Mouse (Mus musculus) erythroblast, adult 5-6 weeks (primary cell): ENCODE measurements around the gene Bbs1. TPM values are rescaled to one million over a fixed set of nuclear protein-coding genes. Genes with fewer than 3 reads are reported as not detected.
"Not testable (repeated sequence)": the region's sequence is repeated elsewhere in the genome, so short reads cannot be mapped to it uniquely, and the experiment has no call there.

ENCODE experiments used
- ATAC-seq: replicated peaks from 2 replicates; pipeline ENCODE4 v1.8.0; 2016; ENCODE audit warnings: moderate number of reproducible peaks, mild to moderate bottlenecking, moderate TSS enrichment, inconsistent platforms; ENCODE audit not compliant: poor library complexity, low FRiP score, severe bottlenecking
- total RNA-seq, 2 experiments: library from RNA; stranded (forward) in 1 of 2; stranded (reverse) in 1 of 2; fragments of 150-400 nt in 1 of 2; fragments of 200-764, 138-1000 nt in 1 of 2; gene quantifications; 2 replicates each; pipeline versions ENCODE4 v1.2.3 to v1.2.4; 2015 to 2017; ENCODE audit warnings: low replicate concordance in 2 of 2

Gene Bbs1
- total RNA-seq, 2 experiments from 2014 or later = 1.2 to 1.5 TPM

- ATAC-seq = peak; percentile 85
Measured at GRCm38 (mm10) chr19:4891798-4892197, 14.6 kb downstream of the Bbs1 start.

- ATAC-seq = no peak
Measured at GRCm38 (mm10) chr19:4889791-4890190, 16.6 kb downstream of the Bbs1 start.

GRCm38 (mm10) chr19:4883961-4884360, 22.5 kb downstream of the Bbs1 start:
- ATAC-seq = peak; percentile 82

DNA sequence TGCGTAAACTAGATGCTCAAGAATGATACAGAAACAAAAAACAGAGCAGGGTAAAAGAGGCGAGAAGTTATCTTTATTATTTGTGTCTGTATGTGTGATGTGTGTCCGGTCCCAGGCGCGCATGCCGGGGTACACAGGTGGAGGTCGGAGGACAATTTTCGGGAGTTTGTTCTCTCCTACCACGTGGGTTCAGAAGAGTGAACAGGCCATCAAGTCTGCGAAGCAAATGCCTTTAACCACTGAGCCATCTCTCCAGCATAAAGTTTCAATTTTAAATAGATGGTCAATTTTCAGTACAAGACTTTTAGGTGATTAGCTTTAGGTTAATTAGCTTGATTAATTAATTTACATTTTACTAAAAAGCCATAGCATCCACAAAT, 27.1 kb downstream of the Bbs1 start:
- ATAC-seq = no peak

DNA sequence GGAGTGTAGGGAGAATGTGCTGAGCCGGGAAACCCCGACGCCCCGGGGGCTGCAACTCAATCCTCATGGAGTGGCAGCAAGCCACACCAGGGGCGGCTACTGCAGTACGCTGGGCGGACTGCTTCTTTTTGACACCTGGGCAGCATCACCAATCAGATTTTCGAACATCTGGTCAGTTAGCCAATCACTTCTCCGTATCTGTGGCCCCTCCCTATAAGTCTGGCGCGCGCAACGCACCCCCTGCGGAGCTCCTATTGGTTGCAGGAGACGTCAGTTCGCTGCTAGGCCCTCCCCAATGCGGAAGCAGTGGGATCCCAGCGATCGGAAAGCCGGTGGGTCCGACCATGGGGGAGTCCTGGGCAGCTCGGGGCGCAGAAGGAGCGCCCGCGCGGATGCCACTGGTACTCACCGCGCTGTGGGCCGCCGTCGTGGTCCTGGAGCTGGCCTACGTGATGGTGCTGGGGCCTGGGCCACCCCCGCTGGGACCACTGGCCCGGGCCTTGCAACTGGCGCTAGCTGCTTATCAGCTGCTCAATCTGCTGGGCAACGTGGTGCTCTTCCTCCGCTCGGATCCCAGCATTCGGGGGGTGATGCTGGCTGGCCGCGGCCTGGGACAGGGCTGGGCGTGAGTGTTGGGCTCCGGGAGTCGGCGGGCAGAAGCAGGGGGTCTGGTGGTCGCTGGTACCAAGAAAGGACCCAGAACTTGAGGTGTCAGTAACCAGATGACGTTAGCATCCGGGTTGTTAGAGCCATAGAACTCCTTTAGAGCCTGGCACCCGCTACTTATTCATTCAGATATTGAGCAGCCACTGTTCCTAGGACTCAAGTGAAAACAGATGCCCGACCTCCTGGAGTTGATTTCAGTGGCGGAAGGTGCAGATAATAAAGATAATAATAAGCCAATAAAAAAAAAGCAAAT, 27.8 kb downstream of the Bbs1 start, which contains the start of gene Zdhhc24:
TSS of gene Zdhhc24 (plus strand) at position 264 of the 919 bp plus-strand sequence.
- ATAC-seq = peak; percentile 95

DNA sequence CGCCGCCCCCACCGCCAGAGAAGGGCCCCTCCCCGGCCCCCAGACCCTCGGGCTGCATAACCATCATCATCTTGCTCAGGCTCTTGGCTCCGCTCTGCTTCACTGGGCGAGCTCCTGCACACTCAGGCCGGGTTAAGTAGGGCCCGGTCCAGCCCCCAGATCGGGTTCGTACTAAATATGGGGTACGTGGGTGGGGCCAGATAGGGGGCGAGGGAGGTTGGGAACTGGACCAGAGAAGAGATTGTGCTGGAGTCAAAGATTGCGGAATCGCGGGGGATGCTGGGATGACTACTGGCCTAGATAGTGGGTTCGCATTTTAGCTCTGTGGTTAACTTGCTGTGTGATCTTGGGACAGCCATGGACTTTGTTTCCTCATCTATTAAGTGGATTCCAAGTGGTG, 28.6 kb downstream of the Bbs1 start, which contains the start of gene Actn3:
TSS of gene Actn3 (minus strand) at position 125 of the 400 bp plus-strand sequence.
- ATAC-seq = peak; percentile 5; the same call in 1 of the 2 replicates

- ATAC-seq = no peak
Measured at GRCm38 (mm10) chr19:4876755-4877154, 29.7 kb downstream of the Bbs1 start.

- no peak for ATAC-seq
Measured at GRCm38 (mm10) chr19:4876241-4876640, 30.2 kb downstream of the Bbs1 start.

- not testable (repeated sequence) for ATAC-seq
Measured at GRCm38 (mm10) chr19:4874613-4875012, 31.8 kb downstream of the Bbs1 start.

DNA sequence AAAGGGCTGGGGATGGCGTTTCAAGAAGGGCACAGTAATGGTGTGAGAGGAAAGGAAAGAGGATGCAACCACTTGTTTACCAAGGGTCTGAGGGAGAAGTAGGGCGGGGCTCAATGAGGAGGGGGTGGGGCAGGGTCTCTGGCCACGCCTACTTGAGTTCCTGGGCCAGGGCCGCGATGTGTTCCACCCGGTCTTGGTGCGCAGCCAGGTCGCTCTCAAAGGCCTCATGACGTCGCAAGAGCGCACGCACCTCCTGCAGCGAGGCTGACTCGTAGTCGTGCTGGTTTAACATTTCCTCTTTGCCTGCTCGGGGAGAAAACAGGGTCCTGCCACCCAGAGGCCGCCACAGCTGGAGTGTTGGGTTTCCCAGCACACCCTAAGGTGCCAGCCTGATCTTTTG, 41.3 kb downstream of the Bbs1 start:
- ATAC-seq = no peak

- no peak for ATAC-seq
Measured at GRCm38 (mm10) chr19:4863048-4863447, 43.4 kb downstream of the Bbs1 start.

DNA sequence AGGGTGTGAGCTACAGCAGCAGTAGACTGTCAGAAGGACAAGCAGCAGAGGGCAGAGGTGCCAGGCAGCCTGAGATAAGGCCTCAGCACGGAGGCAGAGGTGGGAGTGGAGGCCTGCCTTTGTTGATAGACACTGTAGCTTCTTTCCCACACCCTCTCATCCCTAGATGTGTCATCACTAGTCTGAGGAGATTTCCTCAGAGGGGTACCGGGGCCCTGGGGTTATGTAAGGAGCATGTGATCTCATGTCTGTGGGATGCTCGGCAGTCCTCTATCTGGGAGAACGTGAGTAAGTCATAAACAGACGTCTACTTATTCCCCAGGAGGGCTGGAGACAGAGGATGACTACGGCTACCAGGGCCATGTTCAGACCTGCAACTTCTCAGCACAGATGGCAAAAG, 47.3 kb downstream of the Bbs1 start:
- ATAC-seq = peak; percentile 93

- no peak for ATAC-seq
Measured at GRCm38 (mm10) chr19:4855951-4856350, 50.5 kb downstream of the Bbs1 start.

DNA sequence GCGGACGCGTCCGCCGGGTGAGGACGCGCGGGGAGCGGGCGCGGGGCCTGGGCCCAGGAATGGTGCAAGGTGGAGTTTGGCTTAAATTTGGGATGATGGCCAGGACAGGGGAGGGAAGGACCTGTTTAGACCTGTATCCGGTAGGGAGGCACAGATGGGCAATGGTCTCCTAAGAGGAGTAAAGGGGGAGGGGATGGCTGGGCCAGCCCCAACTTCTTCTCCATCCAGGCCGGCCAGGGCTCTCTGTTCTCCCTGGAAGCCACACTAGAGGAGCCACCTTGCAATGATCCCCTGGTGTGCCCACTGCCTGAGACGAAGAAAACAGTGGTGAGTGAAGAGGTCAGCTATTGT, 51.0 kb downstream of the Bbs1 start:
- no peak for ATAC-seq

DNA sequence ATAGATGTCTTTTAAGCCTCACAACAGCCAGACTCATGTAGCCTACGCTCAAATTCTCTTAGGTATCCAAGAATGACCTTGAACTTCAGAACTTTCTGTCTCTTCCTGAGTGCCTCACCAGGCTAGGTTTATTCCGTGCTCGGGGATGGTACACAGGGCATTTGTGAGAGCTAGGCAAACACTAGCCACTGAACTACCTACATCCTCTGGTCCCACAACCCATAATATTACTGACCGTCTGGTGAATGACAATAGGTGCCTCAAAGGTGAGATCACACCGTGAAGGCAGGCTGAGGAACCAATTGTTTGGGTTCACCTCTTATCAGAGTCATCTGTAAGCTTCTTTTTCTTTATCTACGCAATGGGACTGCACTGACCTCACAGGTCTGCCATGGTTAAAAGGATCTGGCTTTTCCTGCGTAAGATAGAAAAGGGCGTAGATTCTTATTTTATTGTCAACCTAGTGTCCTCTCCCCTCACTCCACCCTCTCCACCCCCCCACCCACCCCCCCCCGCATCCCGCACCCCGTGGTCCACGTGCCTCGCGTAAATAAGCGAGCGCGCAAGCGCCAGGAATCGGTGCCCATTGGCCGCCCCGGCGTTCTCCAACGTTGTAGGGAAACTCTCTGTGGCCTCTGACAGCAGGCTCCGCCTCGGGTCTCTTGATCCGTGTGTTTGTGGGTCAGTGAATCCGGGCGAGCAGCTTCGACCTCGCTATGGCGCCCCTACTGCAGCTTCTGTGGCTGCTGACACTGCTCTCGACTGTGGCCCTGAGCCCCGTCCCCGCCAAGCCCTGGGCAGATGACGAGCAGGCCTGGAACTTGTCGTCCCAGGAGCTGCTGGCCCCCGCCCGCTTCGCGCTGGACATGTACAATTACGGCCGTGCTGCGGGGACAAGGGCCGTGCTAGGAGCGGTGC, 51.6 kb downstream of the Bbs1 start, which contains the start of gene Ctsf:
TSS of gene Ctsf (plus strand) at position 579 of the 918 bp plus-strand sequence.
- peak; percentile 45 for ATAC-seq

DNA sequence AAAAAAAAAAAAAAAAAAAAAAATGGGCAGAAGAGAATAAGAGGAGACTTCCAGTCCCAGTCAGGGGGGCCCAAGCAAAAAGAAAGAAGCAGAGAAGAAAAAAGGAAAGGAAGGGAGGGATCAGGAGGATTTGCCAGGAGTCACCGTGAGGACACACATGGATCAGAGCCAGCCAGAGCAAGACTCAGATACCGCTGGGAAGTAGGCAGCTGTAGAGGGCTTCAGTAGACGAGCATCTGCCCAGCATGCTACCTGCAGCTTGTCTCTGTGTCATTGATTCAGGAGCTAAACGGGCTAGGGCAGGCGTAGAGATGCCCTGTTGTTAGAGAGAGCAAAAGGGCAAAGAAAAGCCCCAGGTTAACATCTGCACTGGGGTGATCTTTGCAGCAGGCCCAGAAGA, 56.1 kb downstream of the Bbs1 start:
- ATAC-seq = no peak

GRCm38 (mm10) chr19:4849800-4850199, 56.6 kb downstream of the Bbs1 start:
- no peak for ATAC-seq

DNA sequence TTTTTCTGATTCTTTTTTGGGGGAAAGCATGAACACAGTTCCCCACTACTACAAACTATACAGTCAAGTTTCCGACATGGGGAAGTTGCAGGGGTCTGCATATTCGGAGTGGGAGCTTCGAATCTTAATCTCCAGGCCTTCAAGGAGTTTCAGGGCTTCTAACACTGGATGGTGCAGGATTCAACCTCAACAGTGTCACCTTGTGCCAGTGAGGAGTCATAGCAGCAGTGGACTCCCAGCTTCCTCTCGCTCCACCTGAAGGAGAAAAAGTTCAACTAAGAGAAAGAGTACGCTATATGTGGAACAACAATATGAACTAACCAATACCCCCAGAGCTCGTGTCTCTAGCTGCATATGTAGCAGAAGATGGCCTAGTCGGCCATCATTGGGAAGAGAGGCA, 58.9 kb downstream of the Bbs1 start:
- ATAC-seq = peak; percentile 88

DNA sequence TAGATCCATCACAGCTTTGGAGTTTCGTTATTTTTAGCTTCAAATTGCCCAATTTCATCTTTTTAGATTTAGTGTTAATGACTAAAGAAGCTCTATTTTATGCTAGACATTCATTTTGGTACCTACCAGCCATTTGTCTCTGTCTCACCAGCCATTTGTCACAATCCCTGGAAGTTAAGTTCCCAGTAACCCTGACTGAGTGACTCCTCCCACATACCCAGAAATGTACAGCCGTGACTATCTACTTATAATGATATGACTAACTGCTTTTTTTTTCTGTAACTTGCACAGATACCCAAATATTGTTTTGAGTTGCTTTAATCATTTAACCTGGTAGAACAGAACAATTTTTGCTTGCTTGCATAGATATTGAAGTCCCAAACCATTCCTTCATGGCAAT, 60.6 kb downstream of the Bbs1 start:
- ATAC-seq = no peak

GRCm38 (mm10) chr19:4842611-4843010, 63.8 kb downstream of the Bbs1 start:
- no peak for ATAC-seq
